Mouse (Mus musculus): ENCODE measurements at regions not wholly inside any gene's neighbourhood (a gene's known extent, or its start where the extent isn't known, plus 50 kb on each side); places are given as distances from the start of the nearest gene placed in this dataset.

DNA sequence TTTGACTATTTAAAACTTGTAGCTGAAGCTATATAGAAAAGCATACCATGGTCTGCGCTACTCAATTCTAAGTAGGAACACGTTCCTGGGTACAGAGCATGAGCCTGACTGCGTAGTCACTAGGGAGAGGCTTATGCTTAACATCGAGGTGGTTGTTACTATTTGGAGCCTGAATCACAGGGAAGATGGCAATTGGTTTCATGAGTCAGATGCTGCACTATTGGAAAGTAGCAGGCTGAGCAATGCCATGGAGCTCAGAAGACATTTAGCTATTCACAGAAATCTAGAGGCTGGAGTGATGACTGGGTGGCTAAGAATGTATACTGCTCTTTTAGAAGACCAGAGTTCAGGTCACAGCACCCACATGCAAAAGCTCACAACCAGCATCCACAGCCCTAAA is 302.4 kb upstream of the Gcfc2 start:
- Histone ChIP-seq H3K27ac (replicated peaks; ENCODE audit: low read depth, low read length) (no peak overlapping the region), H3K27me3 (ENCODE audit: control insufficient read depth, insufficient read depth, low read length) (no peaks in the 10 kb centered on the region), H3K9me3 (ENCODE audit: control insufficient read depth, low read length) (no peaks in the 10 kb centered on the region), H3K4me2 (replicated peaks; ENCODE audit: low read depth, low read length, severe bottlenecking) (no peak overlapping the region), H3K9ac (ENCODE audit: low read depth, low read length, severe bottlenecking) (no peak overlapping the region), H3K36me3 (ENCODE audit: control insufficient read depth, insufficient read depth, low read length) (no peaks in the 10 kb centered on the region), H3K4me1 (ENCODE audit: control insufficient read depth, insufficient read depth, low read length) (no peaks in the 10 kb centered on the region), H3K4me3 (replicated peaks; ENCODE audit: low read length) (no peak overlapping the region)
- WGBS, result 91% methylated on average over 4 of the region's 4 CpGs
- ATAC-seq (ENCODE audit: low FRiP score, low read depth) (no peak), DNase-seq (ENCODE audit: low spot score) (no peak)
- no peak for TF ChIP-seq POLR2A (IDR thresholded peaks at IDR 0.05; ENCODE audit: borderline replicate concordance, extremely low read depth, insufficient read depth, insufficient read length)

DNA sequence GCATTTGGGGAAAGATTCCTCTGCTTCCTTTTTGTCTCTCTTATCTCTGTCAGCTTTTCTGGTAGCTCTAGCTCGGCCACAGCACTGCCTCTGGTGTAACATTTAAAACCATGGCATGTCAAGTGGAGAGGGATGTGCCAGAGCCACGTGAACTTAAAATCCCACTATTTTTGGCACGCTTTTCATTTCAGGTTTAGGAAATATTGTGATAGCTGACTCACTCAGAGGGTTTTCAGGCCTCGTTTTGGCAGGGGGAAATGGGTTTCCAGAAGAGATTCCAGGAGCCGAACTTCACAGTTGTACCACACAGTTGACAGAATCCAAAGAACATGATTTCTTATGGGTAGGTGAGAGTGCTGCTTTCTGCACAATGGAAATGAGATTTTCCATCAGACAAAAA is 300.8 kb upstream of the Gcfc2 start:
- WGBS, result 82% methylated on average over 5 of the region's 5 CpGs
- H3K9ac ChIP-seq (ENCODE audit: low read depth, low read length, severe bottlenecking), result no peak overlapping the region
- no peak overlapping the region for H3K4me3 ChIP-seq (replicated peaks; ENCODE audit: low read length)
- no peak for DNase-seq (ENCODE audit: low spot score)
- H3K27ac ChIP-seq (replicated peaks; ENCODE audit: low read depth, low read length), result no peak overlapping the region
- H3K4me1 ChIP-seq (ENCODE audit: control insufficient read depth, insufficient read depth, low read length), result no peaks in the 10 kb centered on the region
- H3K27me3 ChIP-seq (ENCODE audit: control insufficient read depth, insufficient read depth, low read length), result no peaks in the 10 kb centered on the region
- H3K4me2 ChIP-seq (replicated peaks; ENCODE audit: low read depth, low read length, severe bottlenecking), result no peak overlapping the region
- no peak for TF ChIP-seq POLR2A (IDR thresholded peaks at IDR 0.05; ENCODE audit: borderline replicate concordance, extremely low read depth, insufficient read depth, insufficient read length)
- H3K36me3 ChIP-seq (ENCODE audit: control insufficient read depth, insufficient read depth, low read length), result no peaks in the 10 kb centered on the region
- H3K9me3 ChIP-seq (ENCODE audit: control insufficient read depth, low read length), result no peaks in the 10 kb centered on the region
- no peak for ATAC-seq (ENCODE audit: low FRiP score, low read depth)

DNA sequence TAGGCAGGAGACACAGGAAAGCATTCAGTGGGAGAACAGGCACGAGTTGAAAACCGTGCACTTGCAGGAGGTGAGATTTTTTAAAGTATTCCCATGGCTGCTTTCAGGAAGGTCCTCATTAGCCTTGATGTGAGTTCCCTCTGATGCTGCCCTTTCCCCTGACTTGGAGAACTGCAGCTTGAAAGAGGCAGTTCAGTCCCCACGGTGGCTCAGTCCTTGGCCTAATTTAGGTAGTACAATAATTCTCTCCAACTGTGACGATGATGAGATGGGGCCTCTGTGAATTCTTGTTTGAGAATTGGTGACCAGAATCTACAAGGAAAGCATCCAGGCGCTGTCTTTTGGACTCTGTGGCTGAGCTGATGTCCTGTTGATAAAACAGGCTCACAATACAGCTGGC is 298.5 kb upstream of the Gcfc2 start:
- Histone ChIP-seq H3K4me1 (ENCODE audit: control insufficient read depth, insufficient read depth, low read length) (no peaks in the 10 kb centered on the region), H3K36me3 (ENCODE audit: control insufficient read depth, insufficient read depth, low read length) (no peaks in the 10 kb centered on the region), H3K4me2 (replicated peaks; ENCODE audit: low read depth, low read length, severe bottlenecking) (no peak overlapping the region), H3K9ac (ENCODE audit: low read depth, low read length, severe bottlenecking) (no peak overlapping the region), H3K27ac (replicated peaks; ENCODE audit: low read depth, low read length) (no peak overlapping the region), H3K27me3 (ENCODE audit: control insufficient read depth, insufficient read depth, low read length) (no peaks in the 10 kb centered on the region), H3K4me3 (replicated peaks; ENCODE audit: low read length) (no peak overlapping the region), H3K9me3 (ENCODE audit: control insufficient read depth, low read length) (no peaks in the 10 kb centered on the region)
- no peak for TF ChIP-seq POLR2A (IDR thresholded peaks at IDR 0.05; ENCODE audit: borderline replicate concordance, extremely low read depth, insufficient read depth, insufficient read length)
- DNase-seq (ENCODE audit: low spot score), result no peak
- no peak for ATAC-seq (ENCODE audit: low FRiP score, low read depth)
- 36% methylated on average over 5 of the region's 5 CpGs for WGBS

DNA sequence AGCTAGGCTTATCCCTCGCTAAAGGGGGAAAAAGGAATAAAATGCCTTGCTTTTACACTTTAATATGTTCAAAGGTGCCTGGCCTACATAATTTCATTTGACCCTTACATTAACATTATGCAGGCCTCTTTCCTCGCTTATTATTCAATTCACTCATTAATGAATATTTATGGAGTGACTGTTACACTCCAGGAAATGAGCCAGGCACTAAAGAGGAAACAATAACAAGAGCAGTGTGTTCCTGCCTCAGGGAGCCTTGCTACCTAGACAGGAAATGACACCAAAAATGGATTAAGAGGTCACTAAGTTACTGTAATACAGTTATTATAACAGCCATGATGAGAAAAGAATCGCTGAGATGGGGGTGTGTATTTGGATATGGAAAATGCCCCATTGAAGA is 289.9 kb upstream of the Gcfc2 start:
- no peaks in the 10 kb centered on the region for H3K9me3 ChIP-seq (ENCODE audit: control insufficient read depth, low read length)
- H3K27me3 ChIP-seq (ENCODE audit: control insufficient read depth, insufficient read depth, low read length), result no peaks in the 10 kb centered on the region
- DNase-seq (ENCODE audit: low spot score), result no peak
- no peak overlapping the region for H3K9ac ChIP-seq (ENCODE audit: low read depth, low read length, severe bottlenecking)
- ATAC-seq (ENCODE audit: low FRiP score, low read depth), result no peak
- H3K4me3 ChIP-seq (replicated peaks; ENCODE audit: low read length), result no peak overlapping the region
- H3K4me2 ChIP-seq (replicated peaks; ENCODE audit: low read depth, low read length, severe bottlenecking), result no peak overlapping the region
- WGBS, result 20% methylated on average over 3 of the region's 3 CpGs
- no peaks in the 10 kb centered on the region for H3K36me3 ChIP-seq (ENCODE audit: control insufficient read depth, insufficient read depth, low read length)
- H3K27ac ChIP-seq (replicated peaks; ENCODE audit: low read depth, low read length), result no peak overlapping the region
- TF ChIP-seq POLR2A (IDR thresholded peaks at IDR 0.05; ENCODE audit: borderline replicate concordance, extremely low read depth, insufficient read depth, insufficient read length), result no peak
- no peaks in the 10 kb centered on the region for H3K4me1 ChIP-seq (ENCODE audit: control insufficient read depth, insufficient read depth, low read length)

DNA sequence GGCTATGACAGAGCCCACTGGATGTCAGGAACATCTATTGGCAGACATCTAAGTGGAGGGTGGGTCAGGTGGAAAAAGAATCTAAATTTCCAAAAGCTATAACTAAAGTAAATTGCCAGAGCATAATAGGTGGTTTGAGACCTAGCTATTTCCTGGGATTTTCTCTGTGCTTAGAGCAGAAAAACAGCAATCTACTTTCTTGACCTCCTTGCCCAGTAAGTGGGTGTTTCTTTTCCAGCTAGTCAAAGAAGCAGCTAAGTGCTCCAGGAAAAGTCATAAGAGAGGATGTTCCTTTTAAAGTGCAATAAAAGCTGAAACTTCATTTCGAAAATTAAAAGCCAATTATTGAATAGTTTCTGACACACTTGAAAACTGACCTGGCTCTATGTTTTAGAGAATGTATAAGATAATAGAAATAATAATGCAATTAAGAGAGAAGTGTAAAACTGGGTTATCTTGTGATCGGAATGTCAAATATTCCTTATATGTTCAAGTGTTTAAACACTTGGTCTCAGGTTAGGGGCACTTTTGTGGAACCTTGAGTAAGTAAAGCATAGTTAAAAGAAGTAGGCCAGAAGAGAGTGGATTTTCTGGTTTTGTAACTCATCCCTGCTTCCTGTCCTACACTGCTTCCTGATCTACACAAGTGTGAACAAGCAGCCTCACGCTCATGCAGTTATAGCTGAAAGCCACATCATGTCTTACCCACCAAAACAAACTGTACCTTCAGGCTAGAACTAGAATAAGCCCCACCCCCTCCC is 275.7 kb upstream of the Gcfc2 start:
- Histone ChIP-seq H3K4me1 (ENCODE audit: control insufficient read depth, insufficient read depth, low read length) (no peaks in the 10 kb centered on the region), H3K36me3 (ENCODE audit: control insufficient read depth, insufficient read depth, low read length) (no peaks in the 10 kb centered on the region), H3K9me3 (ENCODE audit: control insufficient read depth, low read length) (no peaks in the 10 kb centered on the region), H3K4me2 (replicated peaks; ENCODE audit: low read depth, low read length, severe bottlenecking) (no peak overlapping the region), H3K4me3 (replicated peaks; ENCODE audit: low read length) (no peak overlapping the region), H3K27ac (replicated peaks; ENCODE audit: low read depth, low read length) (no peak overlapping the region), H3K9ac (ENCODE audit: low read depth, low read length, severe bottlenecking) (no peak overlapping the region), H3K27me3 (ENCODE audit: control insufficient read depth, insufficient read depth, low read length) (no peaks in the 10 kb centered on the region)
- DNase-seq (ENCODE audit: low spot score), result peak; percentile 13
- no peak for TF ChIP-seq POLR2A (IDR thresholded peaks at IDR 0.05; ENCODE audit: borderline replicate concordance, extremely low read depth, insufficient read depth, insufficient read length)
- 77% methylated on average over 3 of the region's 3 CpGs for WGBS
- no peak for ATAC-seq (ENCODE audit: low FRiP score, low read depth)
